Mouse (Mus musculus): ENCODE results near the gene Atad2b. TPM values are rescaled to one million over a fixed set of nuclear protein-coding genes. Genes with fewer than 3 reads are reported as not detected.
"Not testable (repeated sequence)": the region's sequence is repeated elsewhere in the genome, so short reads cannot be mapped to it uniquely, and the experiment has no call there.

The Atad2b gene
- total and polyA plus RNA-seq, 3 experiments = 6.9 to 10.3 (median 7.3) TPM

- in situ Hi-C loops (cut with MboI; ENCODE audit: low pct_ligation_motif_present, low pct_unique_long_range_greater_than_20kb, low sequenced_read_pairs); H3K27ac ChIP-seq (ENCODE audit: insufficient read depth, low read depth); DNase-seq (ENCODE audit: extremely low read depth); H3K27me3 ChIP-seq (replicated peaks); dilution Hi-C loops (cut with MboI; ENCODE audit: extremely low pct_ligation_motif_present, extremely low pct_unique_long_range_greater_than_20kb, low sequenced_read_pairs); H3K79me2 ChIP-seq (replicated peaks; ENCODE audit: control insufficient read depth, extremely low read depth, insufficient read depth, poor library complexity, severe bottlenecking); H3K9me3 ChIP-seq (replicated peaks; ENCODE audit: low read length); H3K4me1 ChIP-seq (ENCODE audit: control insufficient read depth in 1 of 2, insufficient read depth in 2 of 2); H3K4me2 ChIP-seq (ENCODE audit: insufficient read depth, low read depth, poor library complexity, severe bottlenecking); H3K4me3 ChIP-seq (replicated peaks in 1 of 3; ENCODE audit: low read depth in 2 of 3, low read length in 2 of 3, poor library complexity in 1 of 3); H3K9ac ChIP-seq (ENCODE audit: insufficient read depth, low read depth): not testable (repeated sequence)
- peaks cover 19 to 54% of the 10 kb centered on the region in 2 experiments for H3K36me3 ChIP-seq (replicated peaks in 1 of 2; ENCODE audit: control insufficient read depth in 1 of 2, insufficient read depth in 1 of 2, low read length in 1 of 2)
Measured at GRCm38 (mm10) chr12:4886581-4886980, 30.6 kb upstream of the Atad2b start.

GRCm38 (mm10) chr12:4888739-4889138 is 28.4 kb upstream of the Atad2b start:
- H3K27ac ChIP-seq (ENCODE audit: insufficient read depth, low read depth) = no peak overlapping the region
- H3K36me3 ChIP-seq (replicated peaks in 1 of 2; ENCODE audit: control insufficient read depth in 1 of 2, insufficient read depth in 1 of 2, low read length in 1 of 2) = peaks cover 18 to 58% of the 10 kb centered on the region in 2 experiments
- no peaks in the 10 kb centered on the region; the same call in 1 of the 2 replicates for H3K79me2 ChIP-seq (replicated peaks; ENCODE audit: control insufficient read depth, extremely low read depth, insufficient read depth, poor library complexity, severe bottlenecking)
- dilution Hi-C loops (cut with MboI; ENCODE audit: extremely low pct_ligation_motif_present, extremely low pct_unique_long_range_greater_than_20kb, low sequenced_read_pairs) (no loop called here), in situ Hi-C loops (cut with MboI; ENCODE audit: low pct_ligation_motif_present, low pct_unique_long_range_greater_than_20kb, low sequenced_read_pairs) (no loop called here)
- no peaks in the 10 kb centered on the region for H3K9me3 ChIP-seq (replicated peaks; ENCODE audit: low read length)
- H3K9ac ChIP-seq (ENCODE audit: insufficient read depth, low read depth) = no peak overlapping the region
- no peaks in the 10 kb centered on the region; a peak in 1 of 4 replicates for H3K4me1 ChIP-seq (ENCODE audit: control insufficient read depth in 1 of 2, insufficient read depth in 2 of 2)
- no peak for TF ChIP-seq E2F4 (IDR thresholded peaks at IDR 0.05; ENCODE audit: insufficient replicate concordance, low read depth, low read length)
- no peak for TF ChIP-seq RAD21 (IDR thresholded peaks at IDR 0.05; ENCODE audit: low read depth, low read length)
- TF ChIP-seq ZC3H11A (IDR thresholded peaks at IDR 0.05; ENCODE audit: low read depth, low read length) = no peak
- TF ChIP-seq ETS1 (conservative IDR thresholded peaks at IDR 0.05; ENCODE audit: low read depth, low read length) = no peak
- H3K4me2 ChIP-seq (ENCODE audit: insufficient read depth, low read depth, poor library complexity, severe bottlenecking) = no peak overlapping the region
- H3K4me3 ChIP-seq (replicated peaks in 1 of 3; ENCODE audit: low read depth in 2 of 3, low read length in 2 of 3, poor library complexity in 1 of 3) = no peak overlapping the region
- H3K27me3 ChIP-seq (replicated peaks) = no peaks in the 10 kb centered on the region
- DNase-seq (ENCODE audit: extremely low read depth) = no peak

DNA sequence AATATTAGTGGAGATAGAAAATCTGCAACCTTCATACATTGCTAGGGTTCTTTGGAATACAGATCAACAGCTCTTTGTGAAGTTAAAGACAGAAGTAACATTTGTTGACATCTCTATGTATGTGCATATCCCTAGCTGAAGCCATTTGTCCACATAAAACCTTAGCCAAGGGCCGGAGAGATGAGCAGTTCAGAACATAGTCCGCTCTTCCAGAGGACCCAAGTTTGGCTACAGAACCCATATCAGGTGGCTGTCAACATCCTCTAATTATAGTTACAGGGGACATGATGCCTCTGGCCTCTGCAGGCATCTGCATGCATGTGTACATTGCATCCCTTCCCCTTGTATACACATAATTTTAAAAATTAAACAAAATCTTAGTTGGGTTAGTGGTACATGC is 27.9 kb upstream of the Atad2b start:
- Histone ChIP-seq H3K9ac (ENCODE audit: insufficient read depth, low read depth) (no peak overlapping the region), H3K4me2 (ENCODE audit: insufficient read depth, low read depth, poor library complexity, severe bottlenecking) (no peak overlapping the region), H3K79me2 (replicated peaks; ENCODE audit: control insufficient read depth, extremely low read depth, insufficient read depth, poor library complexity, severe bottlenecking) (no peaks in the 10 kb centered on the region; the same call in 1 of the 2 replicates), H3K36me3 (replicated peaks in 1 of 2; ENCODE audit: control insufficient read depth in 1 of 2, insufficient read depth in 1 of 2, low read length in 1 of 2) (peaks cover 18 to 57% of the 10 kb centered on the region in 2 experiments), H3K4me3 (replicated peaks in 1 of 3; ENCODE audit: low read depth in 2 of 3, low read length in 2 of 3, poor library complexity in 1 of 3) (no peak overlapping the region), H3K27me3 (replicated peaks) (no peaks in the 10 kb centered on the region), H3K9me3 (replicated peaks; ENCODE audit: low read length) (no peaks in the 10 kb centered on the region), H3K27ac (ENCODE audit: insufficient read depth, low read depth) (no peak overlapping the region), H3K4me1 (ENCODE audit: control insufficient read depth in 1 of 2, insufficient read depth in 2 of 2) (no peaks in the 10 kb centered on the region; a peak in 1 of 4 replicates)
- dilution Hi-C loops (cut with MboI; ENCODE audit: extremely low pct_ligation_motif_present, extremely low pct_unique_long_range_greater_than_20kb, low sequenced_read_pairs) (no loop called here), in situ Hi-C loops (cut with MboI; ENCODE audit: low pct_ligation_motif_present, low pct_unique_long_range_greater_than_20kb, low sequenced_read_pairs) (no loop called here)
- no peak for TF ChIP-seq POLR2A (IDR thresholded peaks at IDR 0.05; ENCODE audit: low read depth, low read length)
- TF ChIP-seq SMC3 (IDR thresholded peaks at IDR 0.05; ENCODE audit: low read depth, low read length) = no peak
- no peak for TF ChIP-seq IRF4 (IDR thresholded peaks at IDR 0.05; ENCODE audit: low read depth, low read length)
- TF ChIP-seq CHD1 (IDR thresholded peaks at IDR 0.05; ENCODE audit: low read depth, low read length) = no peak
- no peak for TF ChIP-seq CHD2 (IDR thresholded peaks at IDR 0.05; ENCODE audit: low read length)
- no peak for TF ChIP-seq MAZ (IDR thresholded peaks at IDR 0.05; ENCODE audit: low read depth, low read length)
- no peak for TF ChIP-seq HCFC1 (IDR thresholded peaks at IDR 0.05; ENCODE audit: low read depth, low read length)
- TF ChIP-seq SIN3A (IDR thresholded peaks at IDR 0.05; ENCODE audit: low read length) = no peak
- TF ChIP-seq MEF2A (IDR thresholded peaks at IDR 0.05; ENCODE audit: borderline replicate concordance, low read depth, low read length) = no peak
- no peak for TF ChIP-seq ZNF384 (IDR thresholded peaks at IDR 0.05; ENCODE audit: low read depth, low read length)
- DNase-seq (ENCODE audit: extremely low read depth) = no peak
